Mouse (Mus musculus): ENCODE data around the gene Rtn4rl1.

The Rtn4rl1 gene

DNA sequence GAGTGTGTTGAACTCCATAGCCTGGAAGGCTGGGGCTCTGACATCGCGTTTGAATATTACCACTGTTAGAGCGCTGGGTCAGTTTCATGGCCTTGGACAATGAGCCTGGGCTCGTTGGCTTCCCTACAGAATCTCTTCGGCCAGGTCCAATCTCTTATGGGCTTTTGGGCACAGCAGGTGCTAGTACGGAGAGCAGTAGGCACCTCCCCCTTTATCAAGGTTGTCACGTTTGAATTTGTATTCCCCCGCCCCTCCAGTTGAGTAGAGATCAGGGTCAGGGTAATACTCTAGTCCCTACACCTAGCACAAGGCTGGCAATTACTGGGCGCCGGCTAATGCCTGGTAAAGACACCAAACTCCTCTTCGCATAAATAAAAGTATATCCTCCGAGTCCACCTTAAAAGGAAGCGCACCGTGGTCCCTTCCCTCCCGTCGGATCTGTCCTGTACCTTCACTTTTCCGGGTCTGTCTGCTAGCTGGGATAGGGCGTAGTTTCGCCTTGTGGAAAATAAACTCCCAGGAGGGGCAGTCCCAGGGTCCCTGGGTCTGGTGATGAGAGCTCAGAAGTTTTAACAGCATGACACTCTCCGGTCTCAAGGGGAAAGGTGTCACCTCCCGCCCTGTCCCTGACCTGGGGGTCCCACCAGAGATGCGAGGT is 3.7 kb upstream of the Rtn4rl1 start:
- no peak for DNase-seq

DNA sequence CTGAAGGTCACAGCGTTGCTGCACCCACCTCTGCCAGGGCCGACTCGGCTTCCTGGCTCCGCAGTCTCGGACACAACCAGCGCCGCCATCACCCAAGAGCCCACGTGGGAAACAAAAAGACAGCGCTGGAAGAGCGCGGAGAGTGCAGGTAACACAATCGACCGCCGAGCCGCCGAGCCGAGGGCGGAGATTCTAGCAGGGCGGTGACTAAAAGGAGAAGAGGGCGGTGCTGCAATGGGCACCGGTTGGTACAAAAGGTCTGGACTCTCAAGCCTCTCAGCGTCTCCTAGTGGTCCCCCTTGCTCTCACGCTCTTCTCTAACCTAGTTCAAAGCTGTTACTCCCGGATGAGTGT is 3.2 kb upstream of the Rtn4rl1 start:
- DNase-seq, result peak; percentile 85 to 91

DNA sequence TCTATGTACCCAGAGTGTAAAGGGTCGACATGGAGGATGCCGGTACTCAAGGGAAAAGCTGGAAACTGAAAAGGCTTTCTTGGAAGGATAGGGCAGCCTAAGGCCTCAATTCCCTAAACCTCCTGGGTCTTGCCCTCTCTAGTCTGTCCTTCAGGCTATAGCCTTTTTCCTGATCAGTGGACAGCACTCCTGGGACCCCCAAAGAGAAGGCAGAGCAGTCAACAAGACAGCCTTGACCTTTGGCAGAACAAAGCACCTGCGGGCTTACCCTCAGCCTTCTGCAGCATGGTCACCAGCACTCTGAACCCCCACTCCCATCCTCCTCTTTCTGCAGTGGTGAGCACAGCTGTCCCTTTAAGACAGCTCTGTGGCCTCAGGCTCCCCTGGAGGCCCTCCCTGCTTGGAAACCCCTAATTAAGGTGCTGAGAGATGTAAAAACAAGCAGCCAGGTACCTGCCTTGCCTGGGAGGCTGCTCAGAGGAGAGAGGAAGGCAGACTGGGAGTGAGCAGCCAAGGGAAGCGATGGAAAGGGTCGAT is 2.6 kb upstream of the Rtn4rl1 start, which contains the start of gene Dph1:
Gene Dph1 (minus strand): TSS at position 337 of the 537 bp plus-strand sequence.
- DNase-seq, result no peak

DNA sequence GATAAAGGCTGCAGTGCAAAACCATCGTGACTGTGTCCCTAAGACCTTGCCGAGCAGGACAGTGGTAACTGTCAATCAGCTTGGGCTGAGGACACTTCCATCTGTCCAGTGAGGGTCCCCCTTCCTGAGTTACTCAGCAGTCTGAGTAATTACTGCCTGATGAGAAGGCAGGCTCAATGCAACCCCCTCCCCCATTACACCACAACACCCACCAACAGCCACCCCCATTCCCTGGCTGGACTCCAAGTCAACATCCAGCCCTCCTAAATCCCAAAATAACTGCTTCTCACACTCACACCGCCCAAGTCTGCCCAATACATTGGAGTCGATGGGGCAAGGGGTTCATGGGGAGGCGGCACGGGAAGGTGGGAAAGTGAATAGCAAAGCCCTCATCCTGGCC is 1.7 kb upstream of the Rtn4rl1 start:
- no peak for DNase-seq

DNA sequence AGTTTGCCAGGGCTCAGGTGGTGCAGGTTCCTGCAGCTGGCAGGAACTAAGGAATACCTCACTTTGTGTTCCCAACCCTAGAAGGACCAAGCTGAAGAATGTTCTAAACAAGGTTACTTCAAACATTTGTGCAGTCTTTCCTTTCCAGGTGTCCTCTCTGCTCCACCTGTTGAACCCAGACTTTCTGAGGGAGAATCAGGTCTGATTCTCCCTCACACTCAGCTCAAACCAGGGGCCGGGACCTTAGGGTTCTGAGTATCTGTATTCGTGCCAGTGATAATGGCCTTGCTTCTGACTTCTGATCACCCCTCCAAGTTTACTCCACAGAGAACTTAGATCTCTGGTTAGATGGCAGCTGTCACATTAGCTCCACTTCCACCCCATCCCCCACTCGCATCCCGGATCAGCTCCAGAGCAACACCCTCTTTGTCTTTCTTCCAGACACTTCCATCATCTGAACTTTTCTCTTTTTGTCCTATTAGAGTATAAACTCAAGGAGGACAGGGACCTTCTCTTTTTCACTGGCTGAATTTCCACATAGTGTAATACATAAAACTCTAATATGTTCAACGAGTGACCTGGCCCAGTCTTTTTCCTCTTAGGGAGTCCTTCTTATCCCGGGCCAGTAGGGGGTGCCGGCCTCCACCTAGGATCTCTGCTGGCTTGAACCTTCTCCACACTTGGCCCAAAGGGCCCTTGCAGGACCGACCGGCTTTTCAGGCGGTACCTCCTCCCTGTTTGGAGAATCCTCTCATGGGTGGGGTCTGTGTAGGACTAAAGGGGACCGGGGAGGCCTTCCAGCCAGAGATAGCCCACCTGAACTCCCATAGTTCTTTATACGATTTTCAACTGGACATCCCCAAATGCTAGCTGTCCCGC is 1.0 kb upstream of the Rtn4rl1 start:
- DNase-seq, result peak; percentile 86 to 92

DNA sequence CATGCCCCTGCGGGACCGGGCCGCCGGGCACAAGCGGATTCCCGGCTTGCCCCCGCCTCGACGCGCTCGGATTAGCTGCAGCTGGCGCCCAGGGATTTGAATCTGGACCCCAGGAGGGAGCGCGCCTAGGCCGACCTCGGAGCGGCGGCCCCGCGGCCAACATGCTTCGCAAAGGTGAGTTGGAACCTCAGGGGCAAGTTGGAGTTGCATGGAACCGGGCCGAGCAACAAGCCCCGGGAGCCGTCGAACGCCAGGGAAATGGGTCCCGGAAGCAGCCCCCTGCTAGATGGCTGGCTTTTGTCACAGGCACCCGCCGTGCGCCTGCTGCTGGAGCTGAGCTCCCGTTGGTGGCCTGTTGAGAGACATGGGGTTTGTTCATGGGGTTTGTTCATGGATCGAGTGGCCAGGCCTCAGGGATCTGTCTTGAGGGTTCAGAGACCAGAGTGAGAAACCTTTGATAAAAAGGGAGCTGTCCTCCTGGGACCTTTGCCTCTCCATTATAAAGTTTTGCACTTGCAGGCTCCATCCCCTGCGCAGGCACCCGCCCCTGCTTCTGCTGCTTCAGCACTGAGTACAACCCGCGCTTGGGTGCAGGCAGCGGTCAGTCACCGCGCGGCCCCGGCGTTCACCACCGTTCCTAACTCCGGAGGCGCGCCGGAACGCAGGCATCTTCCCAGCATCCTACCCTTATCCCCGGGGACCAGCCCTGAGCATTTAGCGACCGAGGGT is 702 bp downstream of the Rtn4rl1 start:
- peak; percentile 47 to 62 for DNase-seq

DNA sequence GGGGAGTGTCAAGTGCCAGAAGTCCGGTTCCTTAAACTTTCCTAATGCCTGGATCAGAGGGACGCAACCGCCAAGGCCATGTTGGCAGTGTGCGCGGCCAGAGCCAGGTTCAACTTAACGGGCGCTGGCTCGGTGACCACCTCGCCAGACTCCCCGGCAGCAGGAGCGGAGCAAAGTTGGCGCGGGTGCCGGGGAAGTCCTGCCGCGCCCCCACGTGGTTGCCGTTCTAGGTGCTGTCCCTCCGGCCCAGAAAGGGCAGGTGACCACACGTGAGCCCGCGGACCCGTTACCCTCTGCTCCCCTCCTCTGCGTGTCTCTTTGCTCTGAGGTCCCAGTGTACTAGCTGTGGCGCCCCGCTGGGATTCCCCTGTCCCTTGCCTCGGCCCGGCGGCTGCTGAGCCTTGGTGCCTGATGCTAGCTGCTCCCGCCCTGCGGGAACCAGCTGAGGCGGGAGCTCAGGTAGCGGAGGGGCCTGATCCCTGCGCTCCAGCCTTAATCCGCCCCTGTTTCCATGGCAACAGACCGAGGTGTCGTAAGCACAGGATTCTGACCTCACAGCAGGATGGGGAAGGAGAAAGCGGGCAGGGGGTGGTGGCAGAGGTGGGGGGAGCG is 1.4 kb downstream of the Rtn4rl1 start:
- peak; percentile 63 to 76 for DNase-seq

DNA sequence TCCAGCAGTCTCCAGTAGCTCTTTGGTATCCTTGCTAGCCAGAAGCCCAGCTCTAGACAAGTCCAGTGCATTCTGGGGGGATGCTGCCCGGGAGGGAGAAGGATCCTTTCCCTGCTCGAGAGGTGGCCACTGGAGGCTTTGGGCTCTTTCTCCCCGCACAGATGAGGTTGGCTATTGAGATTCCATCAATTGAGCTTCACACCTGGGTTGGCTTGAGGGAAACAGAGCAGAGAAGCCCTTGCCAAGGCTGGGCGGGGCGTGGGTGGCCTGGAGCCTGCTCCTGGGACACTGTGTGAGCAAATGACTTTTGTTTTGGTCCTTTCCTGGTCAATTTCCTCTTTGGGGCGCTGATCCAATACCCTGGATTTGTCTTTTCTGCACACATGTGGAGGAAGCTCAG is 2.5 kb downstream of the Rtn4rl1 start:
- no peak for DNase-seq

DNA sequence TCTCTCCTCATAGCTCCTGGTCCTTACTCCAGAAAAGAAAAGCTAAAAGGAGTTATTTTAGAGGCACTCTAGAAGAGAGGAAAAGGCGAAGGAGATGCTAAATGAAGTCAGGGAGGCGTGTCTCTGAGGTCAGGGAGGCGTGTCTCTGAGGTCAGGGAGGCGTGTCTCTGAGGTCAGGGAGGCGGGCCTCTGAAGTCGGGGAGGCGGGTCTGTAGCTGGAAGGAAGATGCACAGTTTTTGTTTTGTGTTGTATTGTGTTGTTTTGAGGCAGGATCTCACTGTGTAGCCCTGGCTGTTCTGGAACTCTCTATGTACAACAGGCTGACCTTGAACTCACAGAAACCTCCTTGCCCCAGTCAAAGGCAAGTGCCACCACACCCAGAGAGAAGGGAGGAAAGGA is 4.4 kb downstream of the Rtn4rl1 start:
- no peak for DNase-seq

DNA sequence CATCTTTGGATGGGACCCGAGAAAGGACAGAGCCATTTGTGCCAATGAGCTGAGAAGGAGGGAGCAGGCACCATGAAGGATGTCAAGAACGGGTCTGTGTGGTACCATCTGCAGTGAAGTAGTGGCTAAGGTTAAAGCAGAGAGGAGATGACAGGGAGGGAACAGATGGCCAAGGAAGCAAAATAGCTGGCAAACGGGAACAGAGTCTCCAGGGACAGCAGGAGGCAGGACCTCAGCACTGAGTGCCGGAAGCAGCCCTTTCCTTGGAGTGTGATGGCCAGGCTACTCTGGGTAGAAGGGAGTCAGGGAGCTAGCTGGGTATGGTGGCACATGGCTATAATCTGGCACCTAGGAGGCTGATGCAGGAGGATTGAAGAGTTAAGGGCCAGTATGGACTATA is 5.2 kb downstream of the Rtn4rl1 start:
- no peak for DNase-seq

DNA sequence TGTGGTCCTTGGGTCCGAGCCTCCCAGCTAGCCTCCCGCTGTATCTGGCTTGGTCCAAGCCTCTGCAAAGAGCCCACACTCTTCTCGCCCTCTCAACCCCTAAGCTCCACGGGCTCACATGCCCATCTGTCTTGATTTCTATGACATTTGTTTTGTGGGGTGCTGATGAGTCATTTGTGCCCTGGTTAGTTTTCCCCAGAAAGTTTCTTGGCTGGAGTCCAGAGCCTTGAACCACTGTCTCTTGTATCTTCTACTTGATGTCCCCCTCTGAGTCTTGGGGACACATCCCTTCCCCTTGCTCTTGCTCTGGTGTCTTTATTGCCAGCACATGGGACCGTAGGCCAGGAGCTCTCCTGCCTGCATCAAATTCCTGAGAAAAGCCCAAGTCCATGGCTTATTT is 6.4 kb downstream of the Rtn4rl1 start:
- no peak for DNase-seq

DNA sequence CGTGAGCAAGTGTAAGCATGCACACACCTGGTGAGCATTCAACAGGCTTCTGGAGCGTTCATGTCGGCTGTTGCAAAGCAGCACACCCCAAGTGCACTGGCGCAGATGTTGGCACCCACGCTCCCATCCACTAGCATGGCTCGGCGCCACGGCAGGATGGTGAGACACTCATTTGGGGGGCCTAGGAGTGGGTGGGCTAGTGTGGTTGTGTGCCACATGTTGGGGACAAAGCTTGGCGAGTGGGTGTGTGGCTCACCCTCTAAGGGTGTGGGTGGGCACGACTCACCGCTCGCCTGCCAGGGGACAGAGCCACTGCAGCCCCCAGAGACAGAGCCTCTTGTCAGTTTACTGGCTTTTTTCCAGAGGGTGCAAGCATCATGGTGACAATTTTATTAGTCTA is 7.4 kb downstream of the Rtn4rl1 start:
- DNase-seq, result no peak

DNA sequence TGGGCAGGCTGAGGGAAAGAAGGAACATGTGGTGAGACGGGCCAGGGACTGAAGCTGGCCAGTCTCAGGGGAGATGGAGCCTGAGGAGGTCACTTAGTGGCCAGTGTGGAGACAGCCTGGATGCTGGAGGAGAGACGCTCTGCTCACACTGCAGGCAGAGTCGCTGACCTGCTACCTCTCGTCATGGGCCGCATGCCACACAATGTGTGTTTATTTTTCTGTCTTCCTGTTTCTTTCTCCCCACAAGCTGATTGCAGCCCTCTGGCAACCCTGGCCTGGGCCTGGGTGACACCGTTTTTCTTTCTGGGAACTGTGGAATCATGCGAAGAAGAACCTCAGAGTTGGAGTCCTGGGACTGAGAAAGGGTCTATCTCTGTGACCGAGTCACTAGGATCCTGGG is 8.1 kb downstream of the Rtn4rl1 start:
- DNase-seq, result no peak

DNA sequence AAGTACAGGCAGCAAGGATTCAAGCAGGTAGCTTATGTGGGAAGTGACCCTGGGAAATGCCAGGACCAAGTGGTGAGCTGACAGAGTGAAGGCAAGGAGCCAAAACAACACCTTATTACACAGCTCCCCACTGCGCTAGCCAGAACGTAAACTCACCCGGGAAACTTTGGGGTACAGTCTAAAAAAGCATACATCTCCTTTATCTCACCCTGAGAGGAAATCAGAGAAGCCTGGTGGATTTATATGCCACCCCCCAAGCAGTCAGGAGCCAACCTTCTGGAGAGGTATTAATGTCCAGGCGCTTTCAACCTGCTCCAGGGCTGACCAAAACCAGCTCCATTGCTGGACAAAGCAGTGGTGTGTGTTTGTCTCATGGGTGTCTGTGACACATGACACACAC is 10.3 kb downstream of the Rtn4rl1 start:
- DNase-seq, result no peak

DNA sequence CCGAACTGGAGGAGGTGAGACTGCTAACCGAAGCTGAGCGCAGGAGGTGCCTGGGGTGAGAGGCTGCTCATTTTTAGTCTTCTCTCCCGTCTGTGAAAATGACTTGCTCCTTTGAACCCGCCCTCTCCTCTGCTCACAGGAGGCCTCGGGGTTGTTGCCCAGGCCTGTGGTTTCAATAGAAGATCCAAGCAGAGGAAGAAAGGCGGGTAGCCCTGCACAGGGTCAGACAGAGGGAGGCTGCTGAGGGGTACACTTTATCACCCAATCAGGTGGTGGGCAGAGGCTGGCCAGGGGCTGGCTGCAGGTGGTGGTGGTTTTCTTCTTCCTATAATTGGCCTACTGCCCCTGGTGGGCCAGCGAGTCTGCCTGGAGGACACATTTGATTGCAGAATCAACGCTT is 10.9 kb downstream of the Rtn4rl1 start:
- no peak for DNase-seq

DNA sequence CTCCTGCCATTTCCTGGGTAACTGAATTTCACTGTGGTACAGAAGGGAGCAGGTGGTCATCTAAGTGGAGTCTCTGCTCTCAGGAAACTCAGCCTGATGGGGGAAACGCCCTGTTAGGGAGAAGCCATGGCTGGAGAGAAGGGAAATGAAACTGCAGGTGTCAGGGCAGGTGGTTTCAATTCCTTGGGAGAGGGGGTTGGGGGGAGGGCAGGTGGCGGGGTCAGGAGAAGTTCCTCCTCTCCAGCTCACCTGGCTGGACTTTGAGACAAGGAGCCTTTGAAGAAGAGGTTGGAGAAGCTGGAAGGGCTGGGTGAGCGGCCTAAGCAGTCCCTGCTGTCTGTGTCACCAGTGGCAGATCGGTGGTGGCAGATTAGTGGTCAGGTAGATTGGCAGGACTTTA is 12.8 kb downstream of the Rtn4rl1 start:
- no peak for DNase-seq

DNA sequence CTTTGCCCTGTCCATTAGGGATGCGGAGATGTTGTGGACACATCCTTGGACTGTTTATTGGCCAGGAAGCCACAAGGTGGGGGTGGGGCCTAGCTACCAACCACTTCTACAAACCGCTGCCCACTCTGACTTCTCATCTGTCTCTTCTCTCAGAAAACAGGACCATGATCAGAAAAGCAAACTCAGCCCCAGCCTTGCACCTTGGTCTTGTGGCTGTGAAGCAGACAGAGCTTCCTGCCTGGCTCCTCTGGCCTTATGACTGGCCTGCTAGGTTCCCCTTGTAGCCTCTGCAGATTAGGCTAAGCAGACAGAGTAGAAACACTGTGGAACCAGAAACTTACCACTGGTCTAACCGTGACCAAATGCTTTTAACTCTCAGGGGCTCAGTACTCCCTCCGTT is 15.8 kb downstream of the Rtn4rl1 start:
- no peak for DNase-seq

DNA sequence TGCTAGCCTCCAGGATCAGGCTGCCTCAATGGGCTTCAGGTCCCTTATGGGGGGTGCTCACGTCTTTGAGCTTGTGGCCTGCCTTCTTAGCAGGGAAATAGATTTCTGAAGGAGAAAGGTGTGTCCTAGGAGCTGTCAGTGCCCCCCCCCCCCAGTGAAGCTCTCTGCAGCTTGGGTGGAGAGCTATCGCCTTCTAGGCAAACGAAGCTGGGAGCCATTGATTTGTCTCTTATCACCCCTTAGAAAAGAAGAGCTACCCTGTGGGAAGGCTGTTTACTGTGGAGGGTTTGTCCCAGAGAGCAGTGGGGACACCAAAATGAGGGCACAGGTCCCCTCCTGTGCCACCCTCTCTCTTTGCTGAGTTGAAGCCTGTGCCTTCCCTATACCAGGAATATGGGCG is 16.5 kb downstream of the Rtn4rl1 start:
- no peak for DNase-seq

DNA sequence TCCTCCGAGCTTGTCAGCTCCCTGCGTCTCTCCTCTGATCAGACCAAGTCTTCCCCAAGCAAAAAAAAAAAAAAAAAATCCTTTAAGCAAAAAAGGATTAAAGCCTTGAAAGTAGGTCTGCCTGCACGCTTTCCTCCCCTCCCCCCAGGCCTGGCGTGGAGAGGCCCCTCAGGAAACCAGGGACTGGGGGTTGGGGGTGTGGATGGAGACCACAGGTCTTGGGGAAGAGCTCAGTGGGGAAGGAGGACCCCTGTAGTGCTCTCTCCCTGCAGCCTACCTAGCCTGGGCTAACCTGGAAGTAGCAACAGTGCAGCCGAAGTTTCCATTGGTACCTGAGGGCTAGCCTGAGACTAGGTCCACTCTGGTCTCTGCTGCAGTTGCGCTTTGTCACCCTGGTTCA is 17.2 kb downstream of the Rtn4rl1 start:
- DNase-seq, result no peak

DNA sequence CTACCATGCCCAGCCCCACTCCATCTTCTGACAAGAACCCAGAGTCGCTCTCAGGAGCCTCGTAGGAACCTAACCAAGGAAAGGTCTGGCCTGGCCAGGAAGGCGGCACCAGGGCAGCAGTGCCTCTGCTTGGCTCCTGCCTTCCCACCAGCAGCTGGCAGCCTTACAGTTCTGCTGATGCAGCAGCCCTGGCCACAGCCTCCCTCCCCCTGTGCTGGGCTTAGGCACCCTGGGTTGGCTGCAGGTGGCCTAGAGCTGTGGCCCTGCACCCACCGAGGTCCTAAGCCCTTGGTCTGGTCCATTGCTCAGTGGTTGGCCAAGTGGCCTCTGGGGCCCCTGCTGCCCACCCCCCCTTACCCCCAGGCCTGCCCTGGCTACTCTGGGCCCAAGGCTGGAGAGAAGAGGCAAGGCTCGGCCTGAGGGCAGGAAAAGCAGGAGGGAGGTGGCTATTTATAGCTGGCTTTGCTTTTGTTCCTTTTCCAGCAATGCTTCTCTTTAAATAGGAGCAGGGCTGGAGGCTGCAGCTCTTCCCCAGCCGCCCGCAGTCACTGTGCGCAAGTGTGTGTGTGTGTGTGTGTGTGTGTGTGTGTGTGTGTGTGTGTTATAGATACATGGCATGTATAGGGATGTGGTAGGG is 18.6 kb downstream of the Rtn4rl1 start:
- peak; percentile 47 to 68 for DNase-seq

DNA sequence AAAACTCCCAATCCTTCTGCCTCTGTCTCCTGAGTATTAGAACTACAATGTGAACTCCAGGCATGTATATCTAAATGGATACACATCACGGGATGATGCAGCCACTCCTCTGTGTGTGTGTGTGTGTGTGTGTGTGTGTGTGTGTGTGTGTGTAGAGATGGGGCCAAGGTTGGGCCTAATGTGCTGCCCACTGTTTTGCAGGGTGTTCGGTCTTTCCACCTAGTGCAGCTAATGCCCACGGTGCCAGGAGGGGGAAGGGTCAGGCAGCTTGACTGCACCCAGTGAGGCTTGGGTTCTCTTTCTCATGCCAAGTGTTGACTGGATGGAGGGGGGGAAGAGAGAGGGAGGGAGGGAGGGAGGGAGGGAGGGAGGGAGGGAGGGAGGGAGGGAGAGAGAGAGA is 19.3 kb downstream of the Rtn4rl1 start:
- DNase-seq, result peak; percentile 43 to 62

DNA sequence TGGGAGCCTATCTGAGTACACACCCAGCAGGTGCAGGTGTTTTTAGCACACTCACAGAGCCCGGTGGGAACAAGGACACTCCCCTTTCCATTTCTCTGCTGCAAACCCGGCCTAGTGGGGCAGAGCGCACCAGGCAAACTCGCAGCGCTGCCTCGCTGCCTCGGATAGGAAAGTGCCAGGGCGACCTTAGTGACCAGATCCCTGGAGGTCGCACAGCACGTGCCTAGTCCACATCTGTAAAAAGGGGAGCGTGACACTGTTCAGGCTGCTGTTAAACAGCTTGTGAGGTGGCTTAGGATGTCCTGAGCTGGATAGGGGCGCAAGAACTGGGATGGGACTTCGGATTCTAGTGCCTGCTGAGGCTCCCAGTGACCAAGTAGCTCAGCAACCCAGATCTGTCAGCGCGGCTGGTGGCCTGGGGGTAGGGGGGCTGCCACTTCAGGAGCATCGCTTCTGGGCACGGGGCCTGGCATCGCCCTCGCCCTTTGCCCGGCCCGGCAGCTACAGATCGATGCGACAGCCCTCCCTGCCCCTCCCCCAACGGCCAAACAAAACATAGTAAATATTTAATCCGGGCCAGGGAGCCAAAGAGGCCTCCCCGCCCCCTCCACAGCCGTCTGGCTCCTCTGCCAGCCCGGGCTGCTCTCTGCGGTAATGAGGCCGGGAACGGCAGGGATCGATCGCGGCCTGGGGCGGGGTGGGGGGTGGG is 19.9 kb downstream of the Rtn4rl1 start:
- peak; percentile 89 to 94 for DNase-seq

Data from kidney, postnatal 4 days (tissue).